Mouse (Mus musculus) thymus, postnatal 4 days (tissue): ENCODE results near the gene Cd200.

Experiments
- DNase-seq: peaks from one replicate; pipeline ENCODE4 v3.0.0; 2021

The Cd200 gene

GRCm38 (mm10) chr16:45333678-45334375 is 75.0 kb downstream of the Cd200 start:
- DNase-seq = no peak

- no peak for DNase-seq
Measured at GRCm38 (mm10) chr16:45332591-45332990, 76.3 kb downstream of the Cd200 start.
